Comparison of ENCODE assay signal across 1 mouse cellular context in genomic region chr11:83576927-83577555, GRCm38 (mm10).
TF ChIP-seq lines count a peak whose summit lies in the region.

No protein-coding gene starts in this region.

TF ChIP-seq in MEL, 35 proteins besides CTCF, POLR2A, EP300 and RAD21 (continued from another document):
- TF ChIP-seq CHD2 (IDR thresholded peaks at IDR 0.05; ENCODE audit: low read length) (no peak), SMC3 (IDR thresholded peaks at IDR 0.05; ENCODE audit: low read depth, low read length) (no peak), MXI1 (IDR thresholded peaks at IDR 0.05; ENCODE audit: low read depth, low read length) (no peak), MAX (IDR thresholded peaks at IDR 0.05; ENCODE audit: low read length) (peak; percentile 73; the same call in 1 of the 2 replicates), TCF12 (IDR thresholded peaks at IDR 0.05; ENCODE audit: low read depth, low read length) (peak; percentile 59), MYC (IDR thresholded peaks at IDR 0.05; ENCODE audit: low read depth, low read length) (peak; percentile 74), NRF1 (IDR thresholded peaks at IDR 0.05; ENCODE audit: insufficient read depth, low read depth, low read length, poor library complexity, severe bottlenecking) (no peak), CHD1 (IDR thresholded peaks at IDR 0.05; ENCODE audit: low read depth, low read length) (no peak), BHLHE40 (IDR thresholded peaks at IDR 0.05; ENCODE audit: borderline replicate concordance, low read depth, low read length) (no peak), RCOR1 (IDR thresholded peaks at IDR 0.05; ENCODE audit: low read depth, low read length) (peak; percentile 68), GABPA (IDR thresholded peaks at IDR 0.05; ENCODE audit: low read depth, low read length) (no peak), MYB (IDR thresholded peaks at IDR 0.05; ENCODE audit: low read depth, low read length) (peak; percentile 91), GATA1 (IDR thresholded peaks at IDR 0.05; ENCODE audit: low read depth, low read length) (peak; percentile 52), NELFE (IDR thresholded peaks at IDR 0.05; ENCODE audit: low read depth, low read length) (no peak), HCFC1 (IDR thresholded peaks at IDR 0.05; ENCODE audit: low read depth, low read length) (0 out of 2 replicates have a peak, but pooled peaks have one; percentile 38), ZNF384 (IDR thresholded peaks at IDR 0.05; ENCODE audit: low read depth, low read length) (no peak), ZKSCAN1 (IDR thresholded peaks at IDR 0.05; ENCODE audit: low read depth, low read length) (no peak), UBTF (IDR thresholded peaks at IDR 0.05; ENCODE audit: borderline replicate concordance, insufficient read depth, low read depth, low read length) (no peak), ZC3H11A (IDR thresholded peaks at IDR 0.05; ENCODE audit: low read depth, low read length) (no peak), ZMIZ1 (IDR thresholded peaks at IDR 0.05; ENCODE audit: low read depth, low read length) (no peak), MEF2A (IDR thresholded peaks at IDR 0.05; ENCODE audit: extremely low read depth, insufficient replicate concordance, low read depth, low read length, poor library complexity, severe bottlenecking) (no peak), MAZ (IDR thresholded peaks at IDR 0.05; ENCODE audit: low read depth, low read length) (peak; percentile 51; the same call in 1 of the 2 replicates)
